Mouse (Mus musculus) kidney, adult 11 months (tissue): ENCODE measurements at regions not wholly inside any gene's neighbourhood (a gene's known extent, or its start where the extent isn't known, plus 50 kb on each side); places are given as distances from the start of the nearest gene placed in this dataset.
"Not testable (repeated sequence)": the region's sequence is repeated elsewhere in the genome, so short reads cannot be mapped to it uniquely, and the experiment has no call there.

Source experiments
- DNase-seq: peaks from one replicate; pipeline ENCODE4 v3.0.0; 2022

- no peak for DNase-seq
Observed at GRCm38 (mm10) chr19:27694478-27694877, 264.9 kb upstream of the Pum3 start.

GRCm38 (mm10) chr19:27693706-27694105 lies 264.1 kb upstream of the Pum3 start:
- no peak for DNase-seq

GRCm38 (mm10) chr19:27692944-27693343 lies 263.3 kb upstream of the Pum3 start:
- no peak for DNase-seq

- no peak for DNase-seq
Observed at GRCm38 (mm10) chr19:27683426-27683825, 253.8 kb upstream of the Pum3 start.

GRCm38 (mm10) chr19:27679427-27679826 lies 249.8 kb upstream of the Pum3 start:
- no peak for DNase-seq

- DNase-seq: no peak
Observed at GRCm38 (mm10) chr19:27672679-27673190, 243.1 kb upstream of the Pum3 start.

- no peak for DNase-seq
Observed at GRCm38 (mm10) chr19:27663296-27663695, 233.7 kb upstream of the Pum3 start.

GRCm38 (mm10) chr19:27641001-27641400 lies 211.4 kb upstream of the Pum3 start:
- DNase-seq: no peak

GRCm38 (mm10) chr19:27633105-27633504 lies 203.5 kb upstream of the Pum3 start:
- DNase-seq: no peak

GRCm38 (mm10) chr19:27627626-27628025 lies 198.0 kb upstream of the Pum3 start:
- DNase-seq: no peak

- no peak for DNase-seq
Observed at GRCm38 (mm10) chr19:27617522-27617921, 187.9 kb upstream of the Pum3 start.

- DNase-seq: no peak
Observed at GRCm38 (mm10) chr19:27606933-27607332, 177.3 kb upstream of the Pum3 start.

- DNase-seq: no peak
Observed at GRCm38 (mm10) chr19:27603296-27603695, 173.7 kb upstream of the Pum3 start.

GRCm38 (mm10) chr19:27601551-27601950 lies 171.9 kb upstream of the Pum3 start:
- no peak for DNase-seq

- not testable (repeated sequence) for DNase-seq
Observed at GRCm38 (mm10) chr19:27600386-27600785, 170.8 kb upstream of the Pum3 start.

GRCm38 (mm10) chr19:27599639-27600308 lies 170.1 kb upstream of the Pum3 start:
- DNase-seq: no peak

GRCm38 (mm10) chr19:27598350-27598749 lies 168.7 kb upstream of the Pum3 start:
- DNase-seq: no peak

GRCm38 (mm10) chr19:27585566-27585965 lies 155.9 kb upstream of the Pum3 start:
- DNase-seq: no peak

GRCm38 (mm10) chr19:27582111-27582500 lies 152.5 kb upstream of the Pum3 start:
- no peak for DNase-seq

- no peak for DNase-seq
Observed at GRCm38 (mm10) chr19:27581362-27582110, 151.9 kb upstream of the Pum3 start.

- DNase-seq: no peak
Observed at GRCm38 (mm10) chr19:27576478-27576877, 146.9 kb upstream of the Pum3 start.

GRCm38 (mm10) chr19:27566929-27567328 lies 137.3 kb upstream of the Pum3 start:
- DNase-seq: no peak

- DNase-seq: no peak
Observed at GRCm38 (mm10) chr19:27566060-27566459, 136.4 kb upstream of the Pum3 start.

GRCm38 (mm10) chr19:27564086-27564485 lies 134.5 kb upstream of the Pum3 start:
- DNase-seq: no peak
